Mouse (Mus musculus) lung, postnatal 0 days (tissue): ENCODE data around the gene Dglucy. TPM values are rescaled to one million over a fixed set of nuclear protein-coding genes. Genes with fewer than 3 reads are reported as not detected.

Experiments
- ATAC-seq: fragments of 200-750 bp; cut with Nextera tagmentation; 2 replicates; pipeline ENCODE4 v1.8.0; 2017; ENCODE audit warnings: moderate library complexity
- DNase-seq: peaks from one replicate; pipeline ENCODE4 v3.0.0-alpha.2; 2016; ENCODE audit warnings: low spot score
- H3K27ac ChIP-seq: fragments of 300-500 bp; sonication (generic); 2 replicates; pipeline ENCODE4 v1.5.1; 2014; ENCODE audit warnings: antibody characterized with exemption, mild to moderate bottlenecking, low read length, mixed read lengths
- H3K27me3 ChIP-seq: fragments of 300-500 bp; sonication (generic); replicated peaks from 2 replicates; pipeline ENCODE4 v1.6.1; 2014; ENCODE audit warnings: low read length, mixed read lengths; ENCODE audit not compliant: insufficient read depth
- H3K36me3 ChIP-seq: fragments of 300-500 bp; sonication (generic); 2 replicates; pipeline ENCODE4 v1.6.1; 2014; ENCODE audit warnings: low read length, mixed read lengths; ENCODE audit not compliant: insufficient read depth
- H3K4me1 ChIP-seq: fragments of 300-500 bp; sonication (generic); 2 replicates; pipeline ENCODE4 v1.6.1; 2014; ENCODE audit warnings: antibody characterized with exemption, low read depth, low read length, mixed read lengths; ENCODE audit not compliant: insufficient read depth
- H3K4me2 ChIP-seq: fragments of 300-500 bp; sonication (generic); replicated peaks from 2 replicates; pipeline ENCODE4 v1.6.1; 2014; ENCODE audit warnings: low read depth, mild to moderate bottlenecking, low read length, moderate library complexity, mixed read lengths
- H3K4me3 ChIP-seq: fragments of 300-500 bp; sonication (generic); 2 replicates; pipeline ENCODE4 v1.5.1; 2014; ENCODE audit warnings: low read depth, low read length
- H3K9ac ChIP-seq: fragments of 300-500 bp; sonication (generic); replicated peaks from 2 replicates; pipeline ENCODE4 v1.6.1; 2014; ENCODE audit warnings: low read depth, mild to moderate bottlenecking
- H3K9me3 ChIP-seq: fragments of 300-500 bp; sonication (generic); 2 replicates; pipeline ENCODE4 v1.6.1; 2016; ENCODE audit warnings: low read length, mixed read lengths
- CTCF ChIP-seq: IDR thresholded peaks from 2 replicates; pipeline ENCODE4 v1.5.1; 2016; ENCODE audit warnings: antibody characterized with exemption, mild to moderate bottlenecking
- EP300 ChIP-seq: IDR thresholded peaks from 2 replicates; pipeline ENCODE4 v1.6.1; 2016; ENCODE audit warnings: antibody characterized with exemption, mild to moderate bottlenecking, control low read depth
- WGBS: fragments of 180-500 bp; shearing (Covaris S2); extraction: QIAGEN DNeasy Blood & Tissue Kit; methylation state at CpG from one replicate; pipeline ENCODE4 v1.1.7; 2014; 5-methylcytosine and 5-hydroxymethylcytosine counted together
- polyA plus RNA-seq: library from polyadenylated mRNA; unstranded; fragments of >200 nt; fragmentation: Nextera tagmentation; extraction: Ambion mirVana; gene quantifications from 2 replicates; pipeline ENCODE4 v1.2.1, GENCODE M21; 2015

Gene Dglucy
- polyA plus RNA-seq, 1 experiment from 2014 or later, result 2.1 TPM

GRCm38 (mm10) chr12:100906861-100907260, 128.0 kb downstream of the Dglucy start:
- Histone ChIP-seq H3K4me3 (no peak overlapping the region), H3K27me3 (0 out of 2 replicates have a peak, but pooled peaks cover 5% of the 10 kb centered on the region), H3K36me3 (no peaks in the 10 kb centered on the region), H3K4me2 (no peak overlapping the region), H3K9ac (no peak overlapping the region), H3K27ac (no peak overlapping the region), H3K9me3 (no peaks in the 10 kb centered on the region), H3K4me1 (peaks cover 5% of the 10 kb centered on the region; the same call in 1 of the 2 replicates)
- DNase-seq, result no peak
- WGBS, result 80% methylated on average over 5 of the region's 5 CpGs
- TF ChIP-seq CTCF, result no peak
- TF ChIP-seq EP300, result no peak
- ATAC-seq, result no peak

GRCm38 (mm10) chr12:100907598-100908297, 128.9 kb downstream of the Dglucy start, which contains the start of gene Gpr68:
Gpr68 (minus strand) TSS chr12:100908198.
- Histone ChIP-seq H3K4me1 (peaks cover 5% of the 10 kb centered on the region; the same call in 1 of the 2 replicates), H3K4me2 (peak within 1 kb of the TSS; percentile 60), H3K36me3 (no peaks in the 10 kb centered on the region), H3K9ac (no peak within 1 kb of the TSS), H3K4me3 (peak within 1 kb of the TSS; percentile 20), H3K9me3 (no peaks in the 10 kb centered on the region), H3K27ac (no peak within 1 kb of the TSS), H3K27me3 (0 out of 2 replicates have a peak, but pooled peaks cover 5% of the 10 kb centered on the region)
- 0 out of 2 replicates have a peak, but pooled peaks have one; percentile 15 for TF ChIP-seq CTCF
- TF ChIP-seq EP300, result no peak
- DNase-seq (peak; percentile 25), ATAC-seq (peak; percentile 74)
- WGBS, result 7% methylated on average over 38 of the region's 39 CpGs

GRCm38 (mm10) chr12:100908298-100909034, 129.6 kb downstream of the Dglucy start:
- Histone ChIP-seq H3K27ac (no peak overlapping the region), H3K9ac (no peak overlapping the region), H3K9me3 (no peaks in the 10 kb centered on the region), H3K27me3 (0 out of 2 replicates have a peak, but pooled peaks cover 5% of the 10 kb centered on the region), H3K4me1 (peaks cover 5% of the 10 kb centered on the region; the same call in 1 of the 2 replicates), H3K4me3 (peak overlapping the region; percentile 20), H3K4me2 (peak overlapping the region; percentile 60), H3K36me3 (no peaks in the 10 kb centered on the region)
- no peak for TF ChIP-seq CTCF
- no peak for TF ChIP-seq EP300
- DNase-seq, result no peak
- WGBS, result 23% methylated on average over 10 of the region's 10 CpGs
- no peak for ATAC-seq

- Histone ChIP-seq H3K36me3 (no peaks in the 10 kb centered on the region), H3K4me3 (no peak overlapping the region), H3K9ac (no peak overlapping the region), H3K4me1 (peaks cover 5% of the 10 kb centered on the region; the same call in 1 of the 2 replicates), H3K4me2 (no peak overlapping the region), H3K9me3 (no peaks in the 10 kb centered on the region), H3K27ac (no peak overlapping the region), H3K27me3 (0 out of 2 replicates have a peak, but pooled peaks cover 5% of the 10 kb centered on the region)
- DNase-seq, result no peak
- ATAC-seq, result no peak
- no peak for TF ChIP-seq CTCF
- 49% methylated on average over 6 of the region's 6 CpGs for whole genome bisulfite sequencing
Observed at GRCm38 (mm10) chr12:100909765-100910164, 130.9 kb downstream of the Dglucy start.

GRCm38 (mm10) chr12:100910731-100911130, 131.9 kb downstream of the Dglucy start:
- H3K36me3 ChIP-seq, result no peaks in the 10 kb centered on the region
- no peaks in the 10 kb centered on the region for H3K9me3 ChIP-seq
- DNase-seq (no peak), ATAC-seq (no peak)
- WGBS, result 82% methylated on average over 12 of the region's 12 CpGs
- peaks cover 5% of the 10 kb centered on the region; the same call in 1 of the 2 replicates for H3K4me1 ChIP-seq
- no peak overlapping the region for H3K9ac ChIP-seq
- TF ChIP-seq CTCF (no peak), EP300 (no peak)
- H3K4me3 ChIP-seq, result no peak overlapping the region
- no peak overlapping the region for H3K27ac ChIP-seq
- H3K27me3 ChIP-seq, result 0 out of 2 replicates have a peak, but pooled peaks cover 5% of the 10 kb centered on the region
- no peak overlapping the region for H3K4me2 ChIP-seq

GRCm38 (mm10) chr12:100924646-100925339, 145.9 kb downstream of the Dglucy start:
- Histone ChIP-seq H3K9ac (no peak overlapping the region), H3K27me3 (no peaks in the 10 kb centered on the region), H3K27ac (no peak overlapping the region), H3K9me3 (no peaks in the 10 kb centered on the region), H3K4me3 (no peak overlapping the region), H3K36me3 (peaks cover 9% of the 10 kb centered on the region; the same call in 1 of the 2 replicates), H3K4me1 (no peaks in the 10 kb centered on the region), H3K4me2 (no peak overlapping the region)
- ATAC-seq, result no peak
- TF ChIP-seq CTCF, result no peak
- no peak for TF ChIP-seq EP300
- WGBS, result 72% methylated on average over 15 of the region's 15 CpGs
- DNase-seq, result peak; percentile 26
